Mouse (Mus musculus) lung, embryonic 15.5 days (tissue): Measurements from ENCODE around the gene Exosc2. TPM values are rescaled to one million over a fixed set of nuclear protein-coding genes. Genes with fewer than 3 reads are reported as not detected.

Experiments
- ATAC-seq: fragments of 200-750 bp; cut with Nextera tagmentation; 2 replicates; pipeline ENCODE4 v1.8.0; 2017; ENCODE audit warnings: moderate number of reproducible peaks, borderline replicate concordance; ENCODE audit not compliant: low FRiP score, low TSS enrichment; ENCODE audit errors: extremely low read depth
- H3K27ac ChIP-seq: fragments of 300-500 bp; sonication (generic); 2 replicates; pipeline ENCODE4 v1.5.1; 2015; ENCODE audit warnings: moderate library complexity, mild to moderate bottlenecking, inconsistent platforms
- H3K27me3 ChIP-seq: fragments of 300-500 bp; sonication (generic); 2 replicates; pipeline ENCODE4 v1.6.1; 2015; ENCODE audit warnings: inconsistent platforms
- H3K36me3 ChIP-seq: fragments of 300-500 bp; sonication (generic); 2 replicates; pipeline ENCODE4 v1.6.1; 2015; ENCODE audit warnings: inconsistent platforms
- H3K4me1 ChIP-seq: fragments of 300-500 bp; sonication (generic); 2 replicates; pipeline ENCODE4 v1.6.1; 2015; ENCODE audit warnings: inconsistent platforms
- H3K4me2 ChIP-seq: fragments of 300-500 bp; sonication (generic); 2 replicates; pipeline ENCODE4 v1.6.1; 2015; ENCODE audit warnings: inconsistent platforms, mild to moderate bottlenecking, moderate library complexity
- H3K4me3 ChIP-seq: fragments of 300-500 bp; sonication (generic); 2 replicates; pipeline ENCODE4 v1.5.1; 2015; ENCODE audit warnings: mild to moderate bottlenecking, inconsistent platforms
- H3K9ac ChIP-seq: fragments of 300-500 bp; sonication (generic); 2 replicates; pipeline ENCODE4 v1.6.1; 2015; ENCODE audit warnings: inconsistent platforms
- H3K9me3 ChIP-seq: fragments of 300-500 bp; sonication (generic); 2 replicates; pipeline ENCODE4 v1.6.1; 2016; ENCODE audit warnings: inconsistent platforms
- WGBS: fragments of 180-500 bp; shearing (Covaris S2); methylation state at CpG from one replicate; pipeline ENCODE4 v1.1.7; 2015; 5-methylcytosine and 5-hydroxymethylcytosine counted together
- polyA plus RNA-seq: library from polyadenylated mRNA; unstranded; fragments of >200 nt; fragmentation: Nextera tagmentation; extraction: Ambion mirVana; gene quantifications from 2 replicates; pipeline ENCODE4 v1.2.1, GENCODE M21; 2015

Gene Exosc2
- 67.7 and 69.1 TPM in 2 replicates for polyA plus RNA-seq

- 1% methylated on average over 27 of the region's 27 CpGs for WGBS
- peak; percentile 99 for ATAC-seq
These were observed at the start of gene Exosc2 for GRCm38 (mm10) chr2:31670551-31671035. Exosc2 (plus strand) TSS chr2:31670715.

DNA sequence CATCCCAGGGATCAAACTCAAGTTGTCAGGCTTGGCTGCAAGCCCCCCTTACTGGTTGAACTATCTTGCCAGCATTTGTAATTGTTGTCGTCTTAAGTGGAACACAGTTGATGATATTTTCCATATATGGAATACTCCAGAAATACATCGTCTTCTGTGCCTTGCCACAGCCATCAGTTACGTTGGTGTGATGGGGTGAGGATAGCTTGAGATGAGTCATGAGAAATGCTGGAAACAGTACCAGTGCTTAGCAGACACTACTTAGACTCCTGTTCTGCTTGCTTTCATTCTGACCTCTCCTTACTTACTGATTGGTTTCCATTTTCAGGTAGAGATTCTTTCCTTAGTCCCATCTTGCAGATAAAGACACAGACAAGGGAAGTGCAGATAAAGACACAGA is 37.0 kb upstream of the Exosc2 start:
- H3K36me3 ChIP-seq = no peaks in the 10 kb centered on the region
- no peak for ATAC-seq
- peaks cover 27% of the 10 kb centered on the region for H3K4me1 ChIP-seq
- 43% methylated on average over 3 of the region's 3 CpGs for WGBS
- H3K4me3 ChIP-seq = no peak overlapping the region
- no peak overlapping the region for H3K9ac ChIP-seq
- H3K27me3 ChIP-seq = peaks cover 80% of the 10 kb centered on the region
- no peaks in the 10 kb centered on the region for H3K9me3 ChIP-seq
- no peak overlapping the region for H3K4me2 ChIP-seq
- no peak overlapping the region for H3K27ac ChIP-seq

More at GRCm38 (mm10) chr2:31670551-31671035, at the start of gene Exosc2:
- Histone ChIP-seq H3K4me1 (0 out of 2 replicates have a peak, but pooled peaks cover 14% of the 10 kb centered on the region), H3K4me3 (peak within 1 kb of the TSS; percentile 70), H3K27me3 (no peaks in the 10 kb centered on the region), H3K36me3 (peaks cover 24% of the 10 kb centered on the region), H3K27ac (peak within 1 kb of the TSS; percentile 42; the same call in 1 of the 2 replicates), H3K9ac (peak within 1 kb of the TSS; percentile 70), H3K9me3 (no peaks in the 10 kb centered on the region), H3K4me2 (peak within 1 kb of the TSS; percentile 61)

DNA sequence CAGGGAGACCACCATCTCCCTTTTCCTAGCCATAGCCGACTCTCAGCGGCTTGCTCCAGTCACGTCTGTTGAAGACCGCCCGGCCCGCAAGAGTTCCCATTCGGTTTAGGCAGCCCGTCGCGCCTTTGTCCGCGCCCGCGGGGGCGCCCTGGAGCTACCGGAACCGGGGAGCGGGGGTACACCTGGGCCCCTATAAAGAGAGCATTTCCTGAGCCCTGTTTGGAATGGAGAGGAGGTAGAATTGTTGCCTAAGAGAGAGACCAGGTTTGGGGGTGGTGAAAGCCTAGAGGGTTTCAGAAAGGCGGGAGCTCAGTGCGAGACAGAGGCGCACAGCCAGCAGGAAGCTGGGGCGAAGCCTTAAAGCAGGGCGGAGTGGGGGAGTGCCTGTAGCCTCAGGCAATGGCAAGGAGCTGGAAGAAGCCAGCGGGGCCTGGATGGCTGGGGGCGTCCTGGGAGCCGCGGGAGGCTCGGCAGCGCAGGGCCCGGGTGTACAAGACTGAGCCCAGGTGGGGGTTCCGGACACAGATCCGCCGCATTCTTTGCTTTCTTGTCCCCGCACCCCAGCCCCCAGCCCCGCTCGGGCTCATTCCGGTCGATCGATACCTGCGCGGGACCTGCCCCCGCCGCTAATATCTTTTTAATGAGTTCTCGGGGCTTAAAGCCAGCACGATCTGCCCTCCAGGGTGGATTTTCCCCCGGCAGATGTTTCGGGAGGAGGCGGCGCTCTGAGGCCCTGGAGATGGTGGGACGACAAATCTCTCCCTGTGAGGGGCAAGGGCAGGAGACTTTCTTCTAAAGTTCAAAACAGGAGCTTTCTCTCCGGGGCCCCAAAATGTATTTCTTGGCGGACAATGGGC is 35.0 kb upstream of the Exosc2 start:
- H3K9me3 ChIP-seq = no peaks in the 10 kb centered on the region
- H3K4me3 ChIP-seq = peak overlapping the region; percentile 3
- H3K9ac ChIP-seq = no peak overlapping the region
- H3K4me1 ChIP-seq = peaks cover 27% of the 10 kb centered on the region
- no peaks in the 10 kb centered on the region for H3K36me3 ChIP-seq
- peak overlapping the region; percentile 26 for H3K4me2 ChIP-seq
- no peak for ATAC-seq
- peaks cover 99% of the 10 kb centered on the region for H3K27me3 ChIP-seq
- 1% methylated on average over 51 of the region's 52 CpGs for WGBS
- no peak overlapping the region for H3K27ac ChIP-seq

DNA sequence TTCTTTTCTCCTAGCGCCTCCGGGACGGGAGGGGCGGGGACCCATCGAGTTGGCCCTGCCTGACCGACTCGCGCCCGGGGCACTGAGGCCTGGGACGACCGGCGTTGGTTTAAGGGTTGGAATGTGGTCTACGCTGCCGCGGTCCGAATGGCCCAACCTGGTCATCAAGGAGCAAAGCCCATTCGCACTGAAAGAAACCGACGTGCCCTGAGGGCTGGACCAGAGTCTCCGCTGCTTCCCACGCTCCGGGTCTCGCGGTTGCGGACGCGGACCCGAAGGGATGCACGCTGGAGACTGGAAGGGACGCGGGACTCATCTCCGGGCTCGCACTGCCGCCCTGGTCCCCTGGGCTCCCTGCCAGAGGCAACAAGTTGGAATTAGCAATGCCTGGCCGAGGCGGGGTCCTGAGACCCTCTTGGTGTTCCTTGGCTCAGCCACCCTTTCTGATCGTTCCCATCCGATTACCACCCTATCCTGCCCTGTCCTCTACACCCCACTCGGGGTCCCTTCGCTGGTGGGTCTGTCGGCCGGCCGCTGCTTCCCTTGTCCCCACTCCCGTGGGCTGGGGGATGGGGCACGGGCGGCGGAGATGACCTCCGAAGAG is 34.3 kb upstream of the Exosc2 start:
- peaks cover 27% of the 10 kb centered on the region for H3K4me1 ChIP-seq
- H3K4me3 ChIP-seq = peak overlapping the region; percentile 3
- no peak overlapping the region for H3K9ac ChIP-seq
- no peak for ATAC-seq
- peaks cover 99% of the 10 kb centered on the region for H3K27me3 ChIP-seq
- WGBS = 1% methylated on average over 47 of the region's 48 CpGs
- H3K27ac ChIP-seq = no peak overlapping the region
- no peaks in the 10 kb centered on the region for H3K36me3 ChIP-seq
- H3K9me3 ChIP-seq = no peaks in the 10 kb centered on the region
- peak overlapping the region; percentile 26 for H3K4me2 ChIP-seq

DNA sequence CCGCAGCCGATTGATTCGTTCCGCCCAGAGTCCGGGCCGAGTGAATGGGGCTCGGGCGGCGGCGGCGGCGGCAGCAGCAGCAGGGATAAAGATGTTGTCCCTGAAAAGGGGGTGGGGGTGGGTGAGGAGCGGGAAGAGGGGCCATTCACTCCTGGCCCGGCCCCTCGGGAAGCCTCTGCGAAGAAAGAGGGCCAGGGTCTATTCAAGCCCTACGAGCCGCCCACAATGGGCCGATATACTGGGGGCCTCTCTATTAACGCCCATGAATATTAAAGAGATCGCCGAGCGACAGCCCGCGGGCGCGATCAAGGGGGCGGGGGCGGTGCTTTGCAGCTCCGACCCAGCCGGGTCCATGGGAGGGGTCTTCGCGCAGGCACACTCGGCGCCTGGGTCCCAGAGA is 33.8 kb upstream of the Exosc2 start:
- Histone ChIP-seq H3K4me3 (peak overlapping the region; percentile 3; the same call in 1 of the 2 replicates), H3K36me3 (no peaks in the 10 kb centered on the region), H3K9ac (no peak overlapping the region), H3K27ac (no peak overlapping the region), H3K4me1 (peaks cover 27% of the 10 kb centered on the region), H3K4me2 (peak overlapping the region; percentile 26; the same call in 1 of the 2 replicates), H3K9me3 (no peaks in the 10 kb centered on the region), H3K27me3 (peaks cover 100% of the 10 kb centered on the region)
- ATAC-seq = no peak
- WGBS = under 1% methylated on average over 35 of the region's 35 CpGs

DNA sequence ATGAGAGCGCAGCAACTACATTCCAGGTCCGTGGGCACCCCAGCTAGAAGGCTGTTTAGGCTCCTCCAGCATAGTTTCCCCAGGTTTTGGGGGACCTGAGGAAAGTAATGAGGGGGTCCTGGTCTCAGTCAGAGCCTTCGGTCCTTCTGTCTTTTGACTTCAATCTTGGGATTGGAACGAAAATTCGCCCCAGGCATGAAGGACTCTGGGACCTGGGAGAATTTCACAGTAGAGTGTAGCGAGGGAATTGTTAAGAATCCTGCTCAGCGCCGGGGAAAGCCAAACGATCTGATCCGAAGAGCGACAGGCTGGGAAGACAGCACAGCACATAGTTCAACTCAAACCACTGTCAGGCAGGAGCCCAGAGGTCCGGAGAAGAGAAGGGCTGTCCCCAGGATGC is 33.2 kb upstream of the Exosc2 start:
- no peak for ATAC-seq
- no peak overlapping the region for H3K4me2 ChIP-seq
- H3K27ac ChIP-seq = no peak overlapping the region
- H3K27me3 ChIP-seq = peaks cover 100% of the 10 kb centered on the region
- no peak overlapping the region for H3K4me3 ChIP-seq
- H3K36me3 ChIP-seq = no peaks in the 10 kb centered on the region
- H3K9ac ChIP-seq = no peak overlapping the region
- WGBS = 2% methylated on average over 12 of the region's 12 CpGs
- H3K9me3 ChIP-seq = no peaks in the 10 kb centered on the region
- H3K4me1 ChIP-seq = peaks cover 27% of the 10 kb centered on the region

DNA sequence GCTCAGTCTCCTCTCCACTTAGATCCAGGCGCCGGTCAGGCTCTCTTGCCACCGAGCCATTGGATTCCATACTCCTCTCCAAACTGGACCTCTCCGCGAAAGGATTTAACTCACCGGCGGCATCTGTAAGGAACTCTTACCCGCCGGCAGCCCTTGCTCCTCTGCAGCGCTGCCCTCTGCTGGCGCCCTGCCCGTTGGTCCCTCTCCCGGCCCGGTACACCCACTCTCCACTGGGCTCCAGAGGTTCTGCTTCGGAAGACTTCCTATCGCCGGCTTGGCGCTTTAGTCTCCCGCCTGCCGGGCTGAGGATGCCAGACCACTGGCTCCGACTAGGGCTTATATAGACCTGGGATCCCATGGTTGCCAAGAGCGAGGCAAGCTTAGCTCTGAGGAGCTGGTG is 32.7 kb upstream of the Exosc2 start:
- H3K4me2 ChIP-seq = no peak overlapping the region
- WGBS = under 1% methylated on average over 22 of the region's 22 CpGs

GRCm38 (mm10) chr2:31638581-31639465 is 31.7 kb upstream of the Exosc2 start:
- Histone ChIP-seq H3K36me3 (no peaks in the 10 kb centered on the region), H3K27ac (no peak overlapping the region), H3K27me3 (peaks cover 100% of the 10 kb centered on the region), H3K4me1 (peaks cover 27% of the 10 kb centered on the region), H3K9me3 (no peaks in the 10 kb centered on the region), H3K4me2 (no peak overlapping the region), H3K9ac (no peak overlapping the region), H3K4me3 (no peak overlapping the region)
- WGBS = 3% methylated on average over 33 of the region's 34 CpGs
- ATAC-seq = no peak

More for the DNA sequence above, 32.7 kb upstream of the Exosc2 start:
- Histone ChIP-seq H3K36me3 (no peaks in the 10 kb centered on the region), H3K9me3 (no peaks in the 10 kb centered on the region), H3K4me3 (no peak overlapping the region), H3K9ac (no peak overlapping the region), H3K27me3 (peaks cover 100% of the 10 kb centered on the region), H3K27ac (no peak overlapping the region), H3K4me1 (peaks cover 27% of the 10 kb centered on the region)
- ATAC-seq = no peak

DNA sequence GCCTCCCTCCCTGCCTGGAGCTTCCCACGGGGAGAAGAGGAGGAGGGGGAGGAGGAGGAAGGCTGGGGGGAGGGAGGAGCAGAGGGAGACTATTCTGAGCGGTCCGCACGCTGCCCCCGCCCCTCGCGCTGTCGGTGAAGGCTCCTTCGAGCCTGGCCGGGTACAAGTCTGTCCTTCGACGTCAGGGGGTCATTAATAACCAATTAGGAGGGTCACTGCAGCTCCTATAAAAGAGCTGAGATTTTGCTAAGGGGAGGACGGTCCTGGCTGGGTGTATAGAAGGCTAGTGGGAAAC is 31.1 kb upstream of the Exosc2 start:
- Histone ChIP-seq H3K27ac (no peak overlapping the region), H3K4me2 (no peak overlapping the region), H3K27me3 (peaks cover 100% of the 10 kb centered on the region), H3K9ac (no peak overlapping the region), H3K9me3 (no peaks in the 10 kb centered on the region), H3K36me3 (no peaks in the 10 kb centered on the region), H3K4me1 (peaks cover 27% of the 10 kb centered on the region), H3K4me3 (no peak overlapping the region)
- ATAC-seq = peak; percentile 38; the same call in 1 of the 2 replicates
- WGBS = 0% methylated on average over 13 of the region's 13 CpGs

- no peak within 1 kb of the TSS for H3K9ac ChIP-seq
- H3K9me3 ChIP-seq = no peaks in the 10 kb centered on the region
- WGBS = under 1% methylated on average over 41 of the region's 41 CpGs
- no peak within 1 kb of the TSS for H3K4me3 ChIP-seq
- H3K4me1 ChIP-seq = peaks cover 27% of the 10 kb centered on the region
- no peak for ATAC-seq
- H3K27me3 ChIP-seq = peaks cover 100% of the 10 kb centered on the region
- no peak within 1 kb of the TSS for H3K4me2 ChIP-seq
- no peak within 1 kb of the TSS for H3K27ac ChIP-seq
- no peaks in the 10 kb centered on the region for H3K36me3 ChIP-seq
These were observed 30.5 kb upstream of the Exosc2 start, which contains the start of gene Prdm12 for GRCm38 (mm10) chr2:31639901-31640608. Prdm12 (plus strand) TSS chr2:31640037.
